Mouse (Mus musculus) cerebellum, adult 2 months (tissue): ENCODE measurements around the gene Yipf4.

Source experiments
- CTCF ChIP-seq: fragments of 200-500 bp; IDR thresholded peaks from 2 replicates; pipeline ENCODE4 v1.5.1; 2011; ENCODE audit warnings: low read depth, mild to moderate bottlenecking, control low read depth, low read length, moderate library complexity, borderline replicate concordance; ENCODE audit not compliant: insufficient read depth
- POLR2A ChIP-seq: fragments of 200-500 bp; IDR thresholded peaks from 2 replicates; pipeline ENCODE4 v1.6.1; 2011; ENCODE audit warnings: low read length, control low read depth, borderline replicate concordance; ENCODE audit not compliant: insufficient read depth

GRCm38 (mm10) chr17:74508600-74508999, 19.3 kb downstream of the Yipf4 start:
- TF ChIP-seq CTCF: no peak
- TF ChIP-seq POLR2A: no peak
